ENCODE assay signal across 16 mouse cellular contexts in the genomic region with DNA sequence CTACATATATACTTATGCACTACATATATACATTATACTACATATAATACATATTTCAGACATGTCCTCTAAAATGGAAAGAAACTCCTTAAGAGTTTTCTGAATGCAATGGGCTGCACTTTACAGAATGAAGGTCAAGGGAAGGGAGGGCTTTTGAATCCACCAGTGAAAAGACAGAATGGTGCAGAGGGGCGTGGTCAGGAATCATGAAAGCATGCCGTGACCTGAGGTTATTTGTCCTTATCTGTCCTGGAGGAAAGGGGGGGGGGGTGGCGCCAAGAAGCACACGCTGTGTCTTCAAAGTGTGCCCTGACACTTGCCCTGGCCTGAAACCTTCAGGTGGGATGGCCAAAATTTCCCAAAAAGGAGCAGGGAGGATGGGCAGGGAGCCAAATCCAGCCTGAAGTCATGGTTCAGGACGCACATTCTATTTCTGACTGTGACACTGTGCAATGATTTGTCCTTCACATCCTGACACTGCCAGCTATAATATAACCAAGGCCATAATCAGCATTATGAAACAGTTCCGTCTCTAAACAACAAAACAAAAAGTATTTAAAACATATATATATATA. TPM values are rescaled to one million over a fixed set of nuclear protein-coding genes. Genes with fewer than 3 reads are reported as not detected.
DNase-seq lines count a peak whose midpoint lies in the region; ATAC-seq lines count a peak whose summit lies in the region.
"Had no signal": no experiment of that assay in that cellular context is flagged by ENCODE, and none has a peak within 500 bp of the region (broad histone marks: within the 10 kb centered on the region; RNA-seq: fewer than 3 reads in every experiment).

No protein-coding gene starts in this region.

- DNase-seq in gastrocnemius, adult 18-20 months (ENCODE audit: low spot score) = peak; percentile 66
- no peak for DNase-seq in gastrocnemius, postnatal 4 days (ENCODE audit: low spot score in 2 of 2)
- peak; percentile 70 for DNase-seq in testis, postnatal 10 days (ENCODE audit: low spot score)
- DNase-seq in hindbrain, embryonic 10.5 days (ENCODE audit: low spot score) = no peak
- DNase-seq in left cerebral cortex, adult 18-20 months (ENCODE audit: low spot score in 2 of 2) = no peak
- no peak for DNase-seq in limb, embryonic 10.5 days (ENCODE audit: low spot score)
- DNase-seq: cerebellum, postnatal 36 days; layer of hippocampus, adult 9-11 months; lung, postnatal 36 days; thymus, adult 2 months had no signal

- H3K4me2 ChIP-seq in heart, embryonic 14.5 days (ENCODE audit: low read length) = peak overlapping the region; percentile 47
- H3K4me2 ChIP-seq: embryonic facial prominence, embryonic 13.5 days; neural tube, embryonic 12.5 days had no signal

- no peak for ATAC-seq in heart, embryonic 14.5 days (ENCODE audit: insufficient number of reproducible peaks, insufficient read depth, low FRiP score, low read depth)
- ATAC-seq: midbrain, embryonic 16.5 days had no signal

- H3K9ac ChIP-seq in heart, embryonic 14.5 days (ENCODE audit: low read length) = 0 out of 2 replicates have a peak overlapping the region, but pooled peaks have one; percentile 27
- H3K9ac ChIP-seq: embryonic facial prominence, embryonic 13.5 days; neural tube, embryonic 12.5 days had no signal

- 0 out of 2 replicates have a peak overlapping the region, but pooled peaks have one; percentile 31 for H3K4me3 ChIP-seq in brown adipose tissue, adult 24 weeks (ENCODE audit: insufficient read depth, low read depth, low read length)
- no peak overlapping the region for H3K4me3 ChIP-seq in heart, embryonic 14.5 days (ENCODE audit: control insufficient read depth in 1 of 2, insufficient read depth in 1 of 2, low read depth in 1 of 2, low read length in 2 of 2)
- no peak overlapping the region for H3K4me3 ChIP-seq in hindbrain, embryonic 10.5 days
- H3K4me3 ChIP-seq in limb, embryonic 10.5 days = no peak overlapping the region
- H3K4me3 ChIP-seq: embryonic facial prominence, embryonic 13.5 days; neural tube, embryonic 12.5 days had no signal

- peaks cover 38% of the 10 kb centered on the region for H3K36me3 ChIP-seq in heart, embryonic 14.5 days (ENCODE audit: control insufficient read depth, insufficient read depth, low read length)
- no peaks in the 10 kb centered on the region for H3K36me3 ChIP-seq in hindbrain, embryonic 10.5 days
- no peaks in the 10 kb centered on the region for H3K36me3 ChIP-seq in limb, embryonic 10.5 days
- H3K36me3 ChIP-seq: embryonic facial prominence, embryonic 13.5 days; neural tube, embryonic 12.5 days had no signal

- no peaks in the 10 kb centered on the region for H3K9me3 ChIP-seq in heart, embryonic 14.5 days (ENCODE audit: control insufficient read depth, low read length)
- H3K9me3 ChIP-seq in hindbrain, embryonic 10.5 days = no peaks in the 10 kb centered on the region
- no peaks in the 10 kb centered on the region for H3K9me3 ChIP-seq in limb, embryonic 10.5 days (replicated peaks)
- H3K9me3 ChIP-seq: embryonic facial prominence, embryonic 13.5 days; neural tube, embryonic 12.5 days had no signal

- no peaks in the 10 kb centered on the region for H3K4me1 ChIP-seq in brown adipose tissue, adult 24 weeks (ENCODE audit: control insufficient read depth, insufficient read depth, insufficient read length, low read length)
- H3K4me1 ChIP-seq in heart, embryonic 14.5 days (ENCODE audit: control insufficient read depth in 2 of 2, insufficient read depth in 2 of 2, low read length in 2 of 2) = peaks cover 51 to 74% of the 10 kb centered on the region in 2 experiments
- no peaks in the 10 kb centered on the region for H3K4me1 ChIP-seq in hindbrain, embryonic 10.5 days (replicated peaks)
- H3K4me1 ChIP-seq in limb, embryonic 10.5 days = no peaks in the 10 kb centered on the region
- H3K4me1 ChIP-seq: embryonic facial prominence, embryonic 13.5 days; neural tube, embryonic 12.5 days had no signal

- no peak overlapping the region for H3K27ac ChIP-seq in brown adipose tissue, adult 24 weeks (replicated peaks; ENCODE audit: low read depth, low read length)
- H3K27ac ChIP-seq in heart, embryonic 14.5 days (replicated peaks in 1 of 2; ENCODE audit: control insufficient read depth in 1 of 2, insufficient read depth in 1 of 2, low read depth in 2 of 2, low read length in 2 of 2) = peak overlapping the region; percentile 81 to 85
- H3K27ac ChIP-seq in hindbrain, embryonic 10.5 days = no peak overlapping the region
- H3K27ac ChIP-seq in limb, embryonic 10.5 days = no peak overlapping the region
- H3K27ac ChIP-seq: embryonic facial prominence, embryonic 13.5 days; kidney, postnatal 0 days; neural tube, embryonic 12.5 days had no signal

- no peaks in the 10 kb centered on the region for H3K27me3 ChIP-seq in heart, embryonic 14.5 days (ENCODE audit: control insufficient read depth, insufficient read depth, low read length)
- H3K27me3 ChIP-seq in hindbrain, embryonic 10.5 days (ENCODE audit: insufficient read depth, poor library complexity, severe bottlenecking) = no peaks in the 10 kb centered on the region
- no peaks in the 10 kb centered on the region for H3K27me3 ChIP-seq in limb, embryonic 10.5 days (ENCODE audit: low read depth, poor library complexity, severe bottlenecking)
- H3K27me3 ChIP-seq: embryonic facial prominence, embryonic 13.5 days; neural tube, embryonic 12.5 days had no signal

- WGBS in heart, embryonic 14.5 days = 17% methylated on average over 6 of the region's 6 CpGs
- 79% methylated on average over 6 of the region's 6 CpGs for WGBS in hindbrain, embryonic 10.5 days
- WGBS in limb, embryonic 10.5 days = 76% methylated on average over 6 of the region's 6 CpGs

RNA-seq across cellular contexts. Expression of gene Actn2, which starts 23.3 kb away (rescaled TPM):
- 1,000 to 10,000 TPM; 1,284 to 1,493 TPM for total RNA-seq in gastrocnemius, adult 18-20 months (2021)
- 1,000 to 10,000 TPM; 1,796 to 1,855 TPM for total RNA-seq in gastrocnemius, postnatal 4 days (2021)
- 7.2 and 17.7 TPM in 2 replicates for polyA plus RNA-seq in brown adipose tissue, adult 24 weeks (2012; ENCODE audit: insufficient read depth, insufficient read length, missing spikeins)
- polyA plus RNA-seq in heart, embryonic 14.5 days (2014; fragmentation: Nextera tagmentation; extraction: Ambion mirVana) = 1,376 and 1,533 TPM in 2 replicates
- 0.93 and 1.9 TPM in 2 replicates for polyA plus RNA-seq in hindbrain, embryonic 10.5 days (2016; fragmentation: Nextera tagmentation; extraction: Ambion mirVana)
- 10 to 100 TPM; 13.3 to 16.6 TPM for total RNA-seq in left cerebral cortex, adult 18-20 months (2021)
- 1.3 and 2.6 TPM in 2 replicates for polyA plus RNA-seq in limb, embryonic 10.5 days (2016; fragmentation: Nextera tagmentation; extraction: Ambion mirVana)

RNA-seq across cellular contexts. Expression of gene Mtr, which starts 59.4 kb away (rescaled TPM):
- 10 to 100 TPM; 13.1 to 15.7 TPM for total RNA-seq in gastrocnemius, adult 18-20 months (2021)
- total RNA-seq in gastrocnemius, postnatal 4 days (2021) = 10 to 100 TPM; 30.9 to 38.1 TPM
- 5.0 and 5.1 TPM in 2 replicates for polyA plus RNA-seq in brown adipose tissue, adult 24 weeks (2012; ENCODE audit: insufficient read depth, insufficient read length, missing spikeins)
- 14.8 and 17.5 TPM in 2 replicates for polyA plus RNA-seq in heart, embryonic 14.5 days (2014; fragmentation: Nextera tagmentation; extraction: Ambion mirVana)
- 13.0 and 17.3 TPM in 2 replicates for polyA plus RNA-seq in hindbrain, embryonic 10.5 days (2016; fragmentation: Nextera tagmentation; extraction: Ambion mirVana)
- total RNA-seq in left cerebral cortex, adult 18-20 months (2021) = 10 to 100 TPM; 16.0 to 19.7 TPM
- 19.2 and 26.7 TPM in 2 replicates for polyA plus RNA-seq in limb, embryonic 10.5 days (2016; fragmentation: Nextera tagmentation; extraction: Ambion mirVana)

Comparison
In these comparisons a context has a peak if more than half of its experiments do, and no peak if none do; other contexts are left out.
1. DNase-seq: peak in gastrocnemius, adult 18-20 months (single experiment) and testis, postnatal 10 days (single experiment); none in gastrocnemius, postnatal 4 days (0 of 2), hindbrain, embryonic 10.5 days (single experiment), left cerebral cortex, adult 18-20 months (0 of 2) and limb, embryonic 10.5 days (single experiment).
2. H3K27ac ChIP-seq: peak in heart, embryonic 14.5 days (2 of 2); none in brown adipose tissue, adult 24 weeks (single experiment), hindbrain, embryonic 10.5 days (single experiment) and limb, embryonic 10.5 days (single experiment).
3. RNA of gene Actn2, which starts 23.3 kb away (polyA plus RNA-seq): 1,376 to 1,533 TPM in heart, embryonic 14.5 days; 7.2 to 17.7 TPM in brown adipose tissue, adult 24 weeks, 1.3 to 2.6 TPM in limb, embryonic 10.5 days and 0.93 to 1.9 TPM in hindbrain, embryonic 10.5 days; every median in the first group is over 10 times any median in the second.